Mouse (Mus musculus): ENCODE measurements at regions not wholly inside any gene's neighbourhood (a gene's known extent, or its start where the extent isn't known, plus 50 kb on each side); places are given as distances from the start of the nearest gene placed in this dataset.

DNA sequence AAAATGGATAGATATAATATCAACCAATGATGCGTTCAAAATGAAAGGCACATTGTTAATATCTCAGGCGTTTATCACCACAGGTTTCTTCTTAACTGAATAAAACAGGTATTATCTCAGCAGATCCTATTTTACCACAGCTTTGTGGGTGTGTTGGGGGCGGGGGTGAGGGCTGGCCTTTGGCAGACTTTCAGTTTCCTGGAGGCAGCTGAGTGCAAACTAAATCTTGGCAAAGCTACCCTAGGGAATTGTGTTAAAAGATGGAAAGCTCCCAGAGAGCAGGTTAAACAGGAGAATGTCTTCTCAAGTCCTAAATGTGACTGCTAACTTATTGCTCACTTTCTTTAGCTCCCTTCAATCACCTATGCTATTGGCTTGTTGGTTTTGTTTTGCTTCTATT, 223.8 kb downstream of the Kdm4c start:
- peak in 1 of 2 experiments; percentile 5 for DNase-seq (ENCODE audit: low spot score in 2 of 2)
- intact Hi-C loops (cut with DNase I): no loop called here

DNA sequence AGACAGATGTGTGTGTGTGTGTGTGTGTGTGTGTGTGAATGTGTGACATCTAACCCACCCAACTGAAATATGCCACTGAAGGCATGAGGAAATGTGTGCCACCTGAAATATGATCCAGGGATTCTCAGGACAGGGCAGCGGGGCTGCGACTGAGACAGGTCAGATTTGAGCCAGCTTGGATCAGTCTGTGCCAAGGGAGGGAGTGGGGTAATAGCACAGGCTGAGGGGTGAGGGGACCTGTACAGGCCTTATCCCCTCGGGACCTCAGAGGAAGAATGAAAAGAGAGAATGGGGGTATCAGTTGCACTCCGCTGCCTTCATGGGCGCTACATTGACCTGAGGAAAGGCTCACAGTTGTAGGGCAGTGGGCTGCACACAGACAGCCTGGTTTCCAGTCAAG, 270.2 kb downstream of the Kdm4c start:
- DNase-seq (ENCODE audit: low spot score in 2 of 2): no peak
- intact Hi-C loops (cut with DNase I): no loop called here

DNA sequence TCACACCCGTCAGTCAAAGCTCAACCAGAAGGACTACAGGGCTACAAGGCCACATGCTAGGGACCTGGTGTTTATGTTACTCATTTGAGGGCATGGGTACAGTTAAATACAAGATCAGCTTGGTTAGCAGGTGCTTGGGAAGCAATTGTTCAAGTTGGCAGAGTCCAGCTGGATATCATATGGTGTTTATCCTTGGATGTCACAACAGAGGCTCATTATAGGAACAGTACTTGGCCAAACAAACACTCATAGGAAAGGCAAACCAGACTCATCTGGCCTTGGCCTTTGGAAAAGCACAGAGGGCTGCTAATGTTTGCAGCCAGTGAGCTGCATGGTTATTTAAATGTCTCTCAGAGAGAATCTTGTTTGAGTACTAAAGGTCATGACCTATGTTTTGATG, 311.6 kb downstream of the Kdm4c start:
- DNase-seq (ENCODE audit: low spot score in 2 of 2): no peak
- intact Hi-C loops (cut with DNase I): no loop called here

DNA sequence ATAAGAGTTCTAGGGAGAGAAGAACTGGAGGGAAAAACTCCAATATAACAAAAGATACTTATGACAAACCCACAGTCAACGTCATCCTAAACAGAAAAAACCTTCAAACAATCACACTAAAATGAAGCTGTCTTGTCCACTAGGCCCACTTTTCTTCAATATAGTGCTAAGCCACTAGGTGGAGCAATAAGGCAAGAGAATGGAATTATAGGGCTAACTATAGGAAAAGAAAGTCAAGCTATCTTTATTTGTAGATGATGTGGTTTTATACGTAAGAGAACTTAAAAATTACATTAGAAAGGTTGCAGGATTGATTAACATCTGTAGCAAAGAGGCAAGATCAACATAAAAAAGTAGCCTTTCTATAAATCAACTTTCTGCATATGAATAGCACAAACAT, 321.3 kb downstream of the Kdm4c start:
- intact Hi-C loops (cut with DNase I): no loop called here
- DNase-seq (ENCODE audit: low spot score in 2 of 2): peak; percentile 56

DNA sequence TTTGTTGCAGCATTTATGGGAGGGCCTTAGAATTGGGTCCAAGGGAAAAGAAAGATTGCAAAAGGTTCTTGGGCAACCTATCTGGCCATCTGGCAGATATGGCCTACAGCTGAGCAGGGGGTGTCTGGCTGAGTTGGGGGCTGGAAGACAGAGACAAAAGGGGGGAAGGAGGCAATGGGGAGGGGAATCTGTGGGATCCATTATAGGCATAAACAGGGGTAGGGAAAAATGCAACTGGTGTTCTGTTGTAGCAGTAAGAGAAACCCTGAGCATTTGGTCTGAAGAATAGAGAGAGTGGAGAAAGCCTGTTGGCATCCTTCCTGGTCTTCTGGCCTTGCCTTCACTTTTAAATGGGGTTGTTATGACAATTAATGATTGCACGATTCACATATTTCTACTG, 344.1 kb downstream of the Kdm4c start:
- intact Hi-C loops (cut with DNase I): no loop called here
- no peak for DNase-seq (ENCODE audit: low spot score in 2 of 2)

DNA sequence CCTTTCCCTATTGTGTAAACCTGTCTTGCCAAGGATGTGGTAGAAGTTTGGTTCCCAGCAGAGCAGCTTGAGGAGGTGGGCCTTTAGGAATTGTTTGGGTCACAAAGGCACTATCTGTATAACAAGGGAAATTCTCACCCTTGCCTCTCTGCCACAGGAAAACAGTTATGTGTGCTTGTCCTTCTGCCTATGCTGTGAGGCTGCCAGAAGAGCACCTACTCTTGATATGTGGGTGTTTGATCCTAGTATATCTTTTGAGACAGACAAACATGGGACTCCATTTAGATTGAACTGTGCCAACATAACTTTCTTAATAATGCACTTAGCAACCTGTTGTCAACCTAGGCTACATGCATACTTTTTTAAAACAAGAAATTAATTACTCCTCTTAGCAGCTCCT, 344.8 kb downstream of the Kdm4c start:
- intact Hi-C loops (cut with DNase I): no loop called here
- no peak for DNase-seq (ENCODE audit: low spot score in 2 of 2)

DNA sequence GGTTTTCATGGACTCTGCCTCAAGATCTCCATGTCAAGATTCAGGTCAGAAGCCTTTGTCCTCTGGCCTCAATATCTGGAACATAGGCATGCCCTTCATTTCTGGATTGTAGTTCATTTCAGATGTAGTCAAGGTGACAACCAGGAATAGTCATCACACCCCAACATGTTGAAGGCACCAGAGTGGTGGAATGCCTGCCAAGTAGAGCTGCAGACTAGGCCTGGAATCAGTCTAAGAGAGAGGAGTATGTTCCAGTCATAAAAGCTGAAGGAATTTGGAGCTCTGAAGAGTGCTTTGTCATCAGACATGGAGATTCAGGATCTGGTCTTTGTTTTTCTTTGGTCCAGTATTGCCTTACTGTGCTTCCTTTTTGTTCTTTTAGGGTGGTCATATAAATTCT, 346.5 kb downstream of the Kdm4c start:
- peak in 1 of 2 experiments; percentile 6 for DNase-seq (ENCODE audit: low spot score in 2 of 2)
- intact Hi-C loops (cut with DNase I): no loop called here

DNA sequence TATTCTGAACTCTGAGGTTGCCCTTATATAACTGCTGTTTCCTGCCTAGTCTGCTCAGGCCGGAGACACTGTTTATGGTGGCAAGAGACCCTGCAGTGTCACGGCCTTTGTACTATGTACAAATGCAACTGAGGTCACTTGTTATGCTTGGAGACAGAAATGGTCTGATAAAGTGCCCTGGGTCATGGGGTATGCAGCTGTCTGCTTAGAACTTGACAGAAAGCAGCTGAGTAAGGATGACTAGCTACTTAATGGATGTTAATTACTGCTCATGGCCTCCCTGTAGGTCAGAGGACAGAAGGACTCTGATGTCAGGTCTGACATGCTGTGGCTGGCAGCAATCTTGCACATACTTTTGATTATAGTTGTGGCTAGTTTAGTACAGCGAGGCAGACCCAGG, 370.7 kb downstream of the Kdm4c start:
- intact Hi-C loops (cut with DNase I): no loop called here
- no peak for DNase-seq (ENCODE audit: low spot score in 2 of 2)
